Mouse (Mus musculus) brown adipose tissue, adult 24 weeks (tissue): ENCODE results near the gene Gm20481. TPM values are rescaled to one million over a fixed set of nuclear protein-coding genes. Genes with fewer than 3 reads are reported as not detected.

Source experiments
- H3K27ac ChIP-seq: fragments of 200-500 bp; replicated peaks from 2 replicates; pipeline ENCODE4 v1.5.1; 2012; ENCODE audit warnings: low read depth, mild to moderate bottlenecking, low read length
- H3K4me1 ChIP-seq: fragments of 200-500 bp; 2 replicates; pipeline ENCODE4 v1.6.1; 2012; ENCODE audit warnings: low read length, mixed read lengths; ENCODE audit not compliant: control insufficient read depth, insufficient read depth, insufficient read length
- H3K4me3 ChIP-seq: fragments of 200-500 bp; 2 replicates; pipeline ENCODE4 v1.5.1; 2012; ENCODE audit warnings: low read depth, mild to moderate bottlenecking, low read length, moderate library complexity; ENCODE audit not compliant: insufficient read depth
- polyA plus RNA-seq: library from polyadenylated mRNA; stranded (reverse); fragments of >200 nt; gene quantifications from 2 replicates; pipeline ENCODE4 v1.2.4, GENCODE M21; 2012; ENCODE audit not compliant: missing spikeins, insufficient read depth, insufficient read length

The Gm20481 gene
- polyA plus RNA-seq, 1 experiment, result not detected

GRCm38 (mm10) chr17:35016791-35017705 is 47.3 kb downstream of the Gm20481 start:
- Histone ChIP-seq H3K4me3 (no peak overlapping the region), H3K27ac (no peak overlapping the region), H3K4me1 (no peaks in the 10 kb centered on the region)

- Histone ChIP-seq H3K4me1 (peaks cover 2% of the 10 kb centered on the region; the same call in 1 of the 2 replicates), H3K4me3 (no peak overlapping the region), H3K27ac (no peak overlapping the region)
These were observed 48.0 kb downstream of the Gm20481 start for GRCm38 (mm10) chr17:35017706-35018030.

GRCm38 (mm10) chr17:35018171-35018570 is 48.5 kb downstream of the Gm20481 start:
- H3K27ac ChIP-seq, result no peak overlapping the region
- peaks cover 3% of the 10 kb centered on the region; the same call in 1 of the 2 replicates for H3K4me1 ChIP-seq
- H3K4me3 ChIP-seq, result no peak overlapping the region

- Histone ChIP-seq H3K4me1 (peaks cover 3% of the 10 kb centered on the region; the same call in 1 of the 2 replicates), H3K4me3 (no peak overlapping the region), H3K27ac (no peak overlapping the region)
These were observed 50.2 kb downstream of the Gm20481 start for GRCm38 (mm10) chr17:35019894-35020293.

GRCm38 (mm10) chr17:35020551-35020950 is 50.8 kb downstream of the Gm20481 start:
- Histone ChIP-seq H3K27ac (no peak overlapping the region), H3K4me3 (no peak overlapping the region)

GRCm38 (mm10) chr17:35021163-35021808 is 51.6 kb downstream of the Gm20481 start:
- Histone ChIP-seq H3K4me1 (peaks cover 3% of the 10 kb centered on the region; the same call in 1 of the 2 replicates), H3K27ac (peak overlapping the region; percentile 94), H3K4me3 (peak overlapping the region; percentile 42)

More at GRCm38 (mm10) chr17:35020551-35020950, 50.8 kb downstream of the Gm20481 start:
- peaks cover 3% of the 10 kb centered on the region; the same call in 1 of the 2 replicates for H3K4me1 ChIP-seq

Other genes with a start within 250 kb of the Gm20481 start
- gene C4b, start 226.0 kb upstream of the Gm20481 start, polyA plus RNA-seq, result 17.7 and 28.0 TPM in 2 replicates
- gene Cyp21a1, start 165.4 kb upstream of the Gm20481 start, polyA plus RNA-seq, result not detected in 2 replicates
- 18.5 and 20.3 TPM in 2 replicates for gene Stk19, start 133.0 kb upstream of the Gm20481 start, polyA plus RNA-seq
- gene Dxo, start 132.9 kb upstream of the Gm20481 start, polyA plus RNA-seq, result 15.3 and 17.2 TPM in 2 replicates
- 15.1 and 24.6 TPM in 2 replicates for gene Skiv2l, start 119.7 kb upstream of the Gm20481 start, polyA plus RNA-seq
- gene Nelfe, start 119.5 kb upstream of the Gm20481 start, polyA plus RNA-seq, result 25.0 and 41.5 TPM in 2 replicates
- gene Cfb, start 107.4 kb upstream of the Gm20481 start, polyA plus RNA-seq, result 29.3 and 35.1 TPM in 2 replicates
- gene Zbtb12, start 90.4 kb upstream of the Gm20481 start, polyA plus RNA-seq, result 3.0 and 3.3 TPM in 2 replicates
- not detected in 2 replicates for gene Gm20547, start 87.9 kb upstream of the Gm20481 start, polyA plus RNA-seq
- gene C2, start 71.6 kb upstream of the Gm20481 start, polyA plus RNA-seq, result 6.0 and 12.4 TPM in 2 replicates
- 27.4 and 30.6 TPM in 2 replicates for gene Ehmt2, start 71.4 kb upstream of the Gm20481 start, polyA plus RNA-seq
- not detected in 2 replicates for gene Slc44a4, start 55.4 kb upstream of the Gm20481 start, polyA plus RNA-seq
- gene Neu1, start 38.7 kb upstream of the Gm20481 start, polyA plus RNA-seq, result 9.1 and 10.2 TPM in 2 replicates
- gene Hspa1b, start 10.7 kb upstream of the Gm20481 start, polyA plus RNA-seq, result 5.2 and 26.8 TPM in 2 replicates
- 6.3 and 18.9 TPM in 2 replicates for gene Hspa1a, start 2.2 kb downstream of the Gm20481 start, polyA plus RNA-seq
- 0.48 and 0.71 TPM in 2 replicates for gene Hspa1l, start 2.8 kb downstream of the Gm20481 start, polyA plus RNA-seq
- gene Lsm2, start 11.9 kb downstream of the Gm20481 start, polyA plus RNA-seq, result 22.4 and 29.8 TPM in 2 replicates
- 12.7 and 14.2 TPM in 2 replicates for gene Vars, start 31.1 kb downstream of the Gm20481 start, polyA plus RNA-seq
- gene Vwa7, start 46.7 kb downstream of the Gm20481 start, polyA plus RNA-seq, result not detected in 2 replicates
- gene Sapcd1, start 58.1 kb downstream of the Gm20481 start, polyA plus RNA-seq, result not detected in 2 replicates
- gene Msh5, start 76.8 kb downstream of the Gm20481 start, polyA plus RNA-seq, result not detected in 2 replicates
- gene Clic1, start 80.1 kb downstream of the Gm20481 start, polyA plus RNA-seq, result 13.6 and 16.8 TPM in 2 replicates
- 9.4 and 11.6 TPM in 2 replicates for gene Ddah2, start 89.1 kb downstream of the Gm20481 start, polyA plus RNA-seq
- gene Ly6g6c, start 95.5 kb downstream of the Gm20481 start, polyA plus RNA-seq, result not detected in 2 replicates
- gene Mpig6b, start 96.3 kb downstream of the Gm20481 start, polyA plus RNA-seq, result not detected in 2 replicates
- gene Ly6g6e, start 107.0 kb downstream of the Gm20481 start, polyA plus RNA-seq, result not detected in 2 replicates
- 3.0 TPM in 1 of 2 replicates, not detected in the other for gene Ly6g6d, start 108.2 kb downstream of the Gm20481 start, polyA plus RNA-seq
- gene Ly6g6f, start 115.7 kb downstream of the Gm20481 start, polyA plus RNA-seq, result not detected in 2 replicates
- 43.3 and 44.8 TPM in 2 replicates for gene Abhd16a, start 119.4 kb downstream of the Gm20481 start, polyA plus RNA-seq
- not detected in 2 replicates for gene Ly6g5c, start 138.4 kb downstream of the Gm20481 start, polyA plus RNA-seq
- not detected in 2 replicates for gene Ly6g5b, start 145.5 kb downstream of the Gm20481 start, polyA plus RNA-seq
- 7.9 and 12.8 TPM in 2 replicates for gene Gpank1, start 151.5 kb downstream of the Gm20481 start, polyA plus RNA-seq
- gene Csnk2b, start 152.1 kb downstream of the Gm20481 start, polyA plus RNA-seq, result 138 and 147 TPM in 2 replicates
- 12.8 and 17.2 TPM in 2 replicates for gene D17H6S53E, start 156.5 kb downstream of the Gm20481 start, polyA plus RNA-seq
- not detected in 2 replicates for gene Apom, start 162.1 kb downstream of the Gm20481 start, polyA plus RNA-seq
- gene Bag6, start 165.3 kb downstream of the Gm20481 start, polyA plus RNA-seq, result 119 and 160 TPM in 2 replicates
- gene Prrc2a, start 195.0 kb downstream of the Gm20481 start, polyA plus RNA-seq, result 42.9 and 81.7 TPM in 2 replicates
- gene Aif1, start 206.2 kb downstream of the Gm20481 start, polyA plus RNA-seq, result 10.5 and 14.3 TPM in 2 replicates
- 12.2 and 16.4 TPM in 2 replicates for gene Lst1, start 218.5 kb downstream of the Gm20481 start, polyA plus RNA-seq
- not detected in 2 replicates for gene Ltb, start 224.5 kb downstream of the Gm20481 start, polyA plus RNA-seq
- gene Tnf, start 232.1 kb downstream of the Gm20481 start, polyA plus RNA-seq, result not detected in 2 replicates
- not detected in 2 replicates for gene Lta, start 235.4 kb downstream of the Gm20481 start, polyA plus RNA-seq